Mouse (Mus musculus) gastrocnemius, postnatal 36 days (tissue): ENCODE measurements at regions not wholly inside any gene's neighbourhood (a gene's known extent, or its start where the extent isn't known, plus 50 kb on each side); places are given as distances from the start of the nearest gene placed in this dataset.

ENCODE experiments used
- DNase-seq, 2 experiments: peaks; one replicate each; pipeline ENCODE4 v3.0.0; 2022
- intact Hi-C: fragments of 180-260 bp; cut with DNase I; formaldehyde crosslinking; loops from one replicate; pipeline ENCODE4 v1.15.1; 2025

GRCm38 (mm10) chr16:93041887-93042286, 215.9 kb upstream of the Runx1 start:
- intact Hi-C loops: no loop called here
- no peak for DNase-seq

GRCm38 (mm10) chr16:93041399-93041798, 215.4 kb upstream of the Runx1 start:
- intact Hi-C loops: no loop called here
- DNase-seq: no peak

GRCm38 (mm10) chr16:93035626-93036025, 209.7 kb upstream of the Runx1 start:
- intact Hi-C loops: no loop called here
- no peak for DNase-seq

- intact Hi-C loops: no loop called here
- DNase-seq: no peak
Observed at GRCm38 (mm10) chr16:93033943-93034342, 208.0 kb upstream of the Runx1 start.

GRCm38 (mm10) chr16:93031624-93032023, 205.7 kb upstream of the Runx1 start:
- intact Hi-C loops: no loop called here
- no peak for DNase-seq

- intact Hi-C loops: no loop called here
- no peak for DNase-seq
Observed at GRCm38 (mm10) chr16:93028640-93029039, 202.7 kb upstream of the Runx1 start.

- intact Hi-C loops: no loop called here
Observed at GRCm38 (mm10) chr16:93028016-93028415, 202.1 kb upstream of the Runx1 start.

GRCm38 (mm10) chr16:93026094-93026648, 200.2 kb upstream of the Runx1 start:
- intact Hi-C loops: no loop called here
- DNase-seq: no peak

More at GRCm38 (mm10) chr16:93028016-93028415, 202.1 kb upstream of the Runx1 start:
- DNase-seq: no peak

- intact Hi-C loops: no loop called here
- no peak for DNase-seq
Observed at GRCm38 (mm10) chr16:93019800-93020555, 194.0 kb upstream of the Runx1 start.

- intact Hi-C loops: no loop called here
- DNase-seq: no peak
Observed at GRCm38 (mm10) chr16:93018766-93019165, 192.8 kb upstream of the Runx1 start.

- DNase-seq: no peak
- intact Hi-C loops: no loop called here
Observed at GRCm38 (mm10) chr16:93017025-93017424, 191.1 kb upstream of the Runx1 start.

- DNase-seq: no peak
Observed at GRCm38 (mm10) chr16:93015636-93016035, 189.7 kb upstream of the Runx1 start.

GRCm38 (mm10) chr16:93014991-93015390, 189.0 kb upstream of the Runx1 start:
- DNase-seq: no peak
- intact Hi-C loops: no loop called here

More at GRCm38 (mm10) chr16:93015636-93016035, 189.7 kb upstream of the Runx1 start:
- intact Hi-C loops: no loop called here

- no peak for DNase-seq
- intact Hi-C loops: no loop called here
Observed at GRCm38 (mm10) chr16:93013881-93014280, 187.9 kb upstream of the Runx1 start.

- intact Hi-C loops: no loop called here
- DNase-seq: no peak
Observed at GRCm38 (mm10) chr16:93013256-93013655, 187.3 kb upstream of the Runx1 start.

GRCm38 (mm10) chr16:93011474-93011873, 185.5 kb upstream of the Runx1 start:
- intact Hi-C loops: no loop called here

GRCm38 (mm10) chr16:93006321-93006984, 180.5 kb upstream of the Runx1 start:
- intact Hi-C loops: loop anchor here (5.0 kb wide), 1 partner anchor 309 kb away; no protein-coding TSS in a partner anchor
- peak; percentile 54 to 64 for DNase-seq

More at GRCm38 (mm10) chr16:93011474-93011873, 185.5 kb upstream of the Runx1 start:
- no peak for DNase-seq

GRCm38 (mm10) chr16:93005470-93005869, 179.5 kb upstream of the Runx1 start:
- no peak for DNase-seq
- intact Hi-C loops: loop anchor here (5.0 kb wide), 1 partner anchor 308 kb away; no protein-coding TSS in a partner anchor

GRCm38 (mm10) chr16:93003830-93004229, 177.9 kb upstream of the Runx1 start:
- intact Hi-C loops: no loop called here
- DNase-seq: no peak

GRCm38 (mm10) chr16:92998689-92999088, 172.7 kb upstream of the Runx1 start:
- intact Hi-C loops: no loop called here

GRCm38 (mm10) chr16:92997636-92998035, 171.7 kb upstream of the Runx1 start:
- intact Hi-C loops: no loop called here
- no peak for DNase-seq

More at GRCm38 (mm10) chr16:92998689-92999088, 172.7 kb upstream of the Runx1 start:
- no peak for DNase-seq
